Mouse (Mus musculus) lung, postnatal 25 days (tissue): ENCODE measurements around the gene Chn2.
A peak's percentile ranks its signal among the peaks of the same experiment; 100 is the strongest.
"Not testable (repeated sequence)": the region's sequence is repeated elsewhere in the genome, so short reads cannot be mapped to it uniquely, and the experiment has no call there.

Experiments
- DNase-seq: peaks from one replicate; pipeline ENCODE4 v3.0.0; 2022; ENCODE audit warnings: low spot score

Gene Chn2

DNA sequence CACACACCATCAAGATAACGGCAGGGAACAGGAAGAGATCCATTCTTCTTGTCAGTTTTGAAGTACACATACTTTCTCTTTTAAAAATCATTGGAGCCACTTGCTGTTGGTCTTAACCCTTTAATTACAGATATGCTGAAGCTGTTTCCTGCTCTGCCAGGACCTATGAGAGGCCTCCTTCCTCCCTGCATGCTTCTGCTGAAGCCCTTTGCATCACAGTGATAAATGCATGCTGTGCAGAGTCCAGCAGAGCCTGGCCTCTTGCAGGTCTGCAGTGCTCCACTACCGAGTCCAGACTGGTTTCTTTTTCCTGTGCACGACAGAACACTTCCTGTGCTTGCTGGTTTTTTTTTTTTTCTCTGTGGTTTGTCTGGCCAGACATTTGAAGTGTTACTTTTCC, 119.0 kb downstream of the Chn2 start:
- DNase-seq, result no peak

DNA sequence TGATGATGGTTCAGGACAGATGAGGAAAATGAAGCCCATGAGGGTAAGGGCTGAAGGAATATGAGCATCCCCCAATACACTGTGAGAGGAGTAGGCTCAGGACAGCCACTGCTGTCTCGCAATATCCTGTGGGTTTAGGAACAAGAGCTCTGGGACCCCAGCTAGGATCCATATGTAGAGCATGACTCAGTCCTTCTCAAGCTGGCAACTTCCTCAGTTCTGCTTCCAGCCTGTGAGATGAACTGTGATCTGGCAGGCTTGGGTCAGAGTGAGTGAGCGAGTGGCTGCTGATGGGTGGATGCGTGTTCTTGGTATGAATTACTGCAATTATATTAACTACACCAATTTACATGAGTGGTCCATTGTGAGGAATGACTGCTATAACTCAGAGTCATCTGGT, 121.3 kb downstream of the Chn2 start:
- DNase-seq, result no peak

GRCm38 (mm10) chr6:54161246-54161645, 121.9 kb downstream of the Chn2 start:
- DNase-seq, result no peak

- peak; percentile 30 for DNase-seq
Measured at GRCm38 (mm10) chr6:54162321-54162720, 123.0 kb downstream of the Chn2 start.

DNA sequence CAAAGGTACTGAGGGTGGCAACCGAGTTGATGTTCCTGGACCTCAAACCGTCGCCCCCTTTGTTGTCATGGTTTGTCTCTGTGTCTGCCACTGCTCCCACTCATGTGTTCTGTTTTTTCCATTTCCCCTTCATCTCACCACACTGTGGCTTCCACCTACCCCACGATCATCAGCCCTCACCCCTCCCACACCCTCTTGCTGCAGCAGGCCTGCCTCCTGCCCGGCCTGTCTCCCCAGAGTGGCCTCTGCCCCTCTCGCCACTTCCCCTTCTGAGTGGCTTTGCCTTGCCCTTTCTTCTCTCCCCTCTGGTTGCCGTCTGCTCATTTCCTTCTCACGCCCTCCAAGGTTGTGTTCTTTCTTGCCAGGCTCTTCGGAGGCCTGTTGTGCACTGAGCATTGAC, 123.4 kb downstream of the Chn2 start:
- DNase-seq, result peak; percentile 57

DNA sequence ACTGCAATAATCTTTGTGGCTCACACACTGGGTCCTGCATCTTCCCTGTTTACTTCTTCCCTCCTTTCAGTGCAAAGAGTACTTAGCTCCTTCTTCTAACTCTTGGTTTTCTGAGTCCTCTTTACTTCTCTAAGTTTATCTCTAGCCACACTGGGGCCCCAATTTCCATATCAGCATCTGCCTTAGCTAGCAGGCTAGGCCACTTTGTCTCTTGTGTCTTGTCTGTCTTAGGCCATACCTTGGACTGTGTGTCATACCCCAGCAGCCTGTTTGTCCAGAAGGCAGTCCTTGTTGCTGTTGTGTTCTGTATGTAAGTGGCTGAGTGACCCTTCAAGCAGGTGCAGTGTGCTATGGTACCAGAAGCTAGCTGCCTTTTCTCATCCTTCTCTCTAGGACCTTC, 124.3 kb downstream of the Chn2 start:
- DNase-seq, result no peak

DNA sequence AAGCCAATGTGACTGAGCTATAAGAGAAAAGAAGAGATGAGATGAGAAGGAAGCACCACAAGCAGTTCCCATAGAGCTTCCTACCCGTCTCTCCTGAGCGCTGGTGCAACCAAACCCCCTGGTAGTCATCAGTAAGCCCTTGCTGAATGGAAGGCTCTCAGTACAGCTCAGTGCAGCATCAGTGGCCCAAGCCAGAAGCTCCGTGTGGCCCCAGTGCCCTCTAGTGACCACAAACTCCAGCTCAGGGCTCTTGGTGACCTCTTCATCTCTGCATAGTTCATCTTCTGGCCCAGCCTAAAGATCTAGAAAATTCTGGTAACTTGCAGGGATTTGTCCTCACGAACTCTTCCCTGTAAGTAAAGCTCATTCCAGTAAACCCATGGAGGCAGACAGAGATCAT, 125.4 kb downstream of the Chn2 start:
- peak; percentile 59 for DNase-seq

- no peak for DNase-seq
Measured at GRCm38 (mm10) chr6:54165246-54165645, 125.9 kb downstream of the Chn2 start.

- no peak for DNase-seq
Measured at GRCm38 (mm10) chr6:54165863-54166262, 126.5 kb downstream of the Chn2 start.

GRCm38 (mm10) chr6:54166991-54167546, 127.7 kb downstream of the Chn2 start:
- DNase-seq, result no peak

DNA sequence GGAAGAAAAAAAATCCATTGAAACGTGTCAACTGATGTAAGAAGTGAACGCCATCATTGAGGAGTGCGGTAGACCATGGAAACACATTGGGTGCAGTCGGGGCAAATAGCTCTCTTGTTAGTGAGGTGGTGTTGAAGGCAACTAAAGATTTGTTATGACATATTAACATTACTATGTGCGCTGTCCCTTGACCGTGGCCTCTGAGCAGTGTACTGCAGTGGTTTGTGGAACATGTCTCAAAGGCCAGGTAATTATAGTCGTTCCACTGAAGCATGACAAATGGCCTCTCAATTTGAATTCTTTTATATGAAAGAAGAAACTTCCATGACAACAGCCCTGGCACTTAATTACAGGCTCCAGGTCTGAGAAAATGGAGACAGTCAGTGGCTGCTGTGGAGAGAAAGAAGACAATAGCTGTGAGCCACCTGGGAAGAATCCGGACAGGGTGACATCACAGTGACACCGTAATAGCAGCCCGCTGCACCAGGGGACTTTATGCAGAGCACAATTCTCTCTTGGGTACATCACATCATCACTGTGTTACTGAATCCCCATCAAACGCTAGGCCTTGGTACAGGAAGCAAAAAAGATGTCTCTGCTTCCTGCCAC, 131.0 kb downstream of the Chn2 start:
- no peak for DNase-seq

GRCm38 (mm10) chr6:54171385-54171784, 132.0 kb downstream of the Chn2 start:
- no peak for DNase-seq

DNA sequence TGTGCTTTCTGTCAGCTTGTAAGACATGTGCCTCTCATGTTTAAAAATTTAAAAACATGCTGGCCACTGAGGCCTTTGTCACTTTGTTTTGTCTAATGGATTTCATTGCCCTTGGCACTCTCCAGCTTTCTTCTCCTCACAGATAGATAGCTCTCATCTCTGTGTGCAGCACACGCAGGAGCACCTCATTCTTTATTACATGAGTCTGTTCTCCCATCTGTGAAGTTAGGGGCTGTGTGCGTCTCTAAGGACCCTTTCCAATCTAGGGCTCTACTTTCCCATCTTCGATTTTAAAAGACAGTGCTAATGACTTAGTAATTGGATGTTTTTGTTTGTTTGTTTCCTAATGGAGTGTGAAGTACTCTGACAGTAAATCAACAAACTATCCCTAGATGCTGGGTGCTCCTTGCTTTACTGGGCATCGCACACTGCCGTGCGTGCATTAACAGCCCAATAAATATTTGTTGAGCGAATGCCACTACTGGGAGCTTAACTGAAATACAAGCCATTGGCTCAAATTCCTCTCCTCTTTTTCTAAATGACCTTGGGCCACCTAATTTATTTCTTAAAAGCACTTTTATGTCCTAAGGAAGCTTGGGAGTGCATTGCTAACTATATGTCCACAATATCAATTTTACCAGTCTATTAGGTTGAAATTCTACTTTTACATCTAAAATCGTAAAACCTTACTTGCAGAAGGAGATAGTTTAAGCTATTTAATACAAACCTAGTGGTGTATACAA, 136.3 kb downstream of the Chn2 start:
- no peak for DNase-seq

- DNase-seq, result not testable (repeated sequence)
Measured at GRCm38 (mm10) chr6:54177081-54177480, 137.7 kb downstream of the Chn2 start.

GRCm38 (mm10) chr6:54179056-54179873, 139.9 kb downstream of the Chn2 start:
- peak; percentile 45 for DNase-seq

DNA sequence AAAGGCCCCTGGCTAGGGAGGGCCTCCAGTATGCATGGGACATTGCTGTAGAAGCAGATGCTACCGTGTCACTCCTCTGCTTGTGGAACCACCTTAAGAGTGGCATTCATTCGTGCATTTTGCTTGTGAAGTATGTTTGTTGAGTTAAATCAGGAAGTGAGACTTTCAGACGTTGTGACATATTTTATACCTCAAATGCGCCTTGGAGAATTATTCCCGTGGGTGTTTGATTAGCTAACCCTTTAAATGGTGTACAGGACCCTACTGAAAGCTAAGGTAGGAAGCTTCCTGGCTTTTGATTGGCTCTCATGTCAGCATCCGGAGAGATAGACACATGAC, 140.5 kb downstream of the Chn2 start:
- DNase-seq, result peak; percentile 12

DNA sequence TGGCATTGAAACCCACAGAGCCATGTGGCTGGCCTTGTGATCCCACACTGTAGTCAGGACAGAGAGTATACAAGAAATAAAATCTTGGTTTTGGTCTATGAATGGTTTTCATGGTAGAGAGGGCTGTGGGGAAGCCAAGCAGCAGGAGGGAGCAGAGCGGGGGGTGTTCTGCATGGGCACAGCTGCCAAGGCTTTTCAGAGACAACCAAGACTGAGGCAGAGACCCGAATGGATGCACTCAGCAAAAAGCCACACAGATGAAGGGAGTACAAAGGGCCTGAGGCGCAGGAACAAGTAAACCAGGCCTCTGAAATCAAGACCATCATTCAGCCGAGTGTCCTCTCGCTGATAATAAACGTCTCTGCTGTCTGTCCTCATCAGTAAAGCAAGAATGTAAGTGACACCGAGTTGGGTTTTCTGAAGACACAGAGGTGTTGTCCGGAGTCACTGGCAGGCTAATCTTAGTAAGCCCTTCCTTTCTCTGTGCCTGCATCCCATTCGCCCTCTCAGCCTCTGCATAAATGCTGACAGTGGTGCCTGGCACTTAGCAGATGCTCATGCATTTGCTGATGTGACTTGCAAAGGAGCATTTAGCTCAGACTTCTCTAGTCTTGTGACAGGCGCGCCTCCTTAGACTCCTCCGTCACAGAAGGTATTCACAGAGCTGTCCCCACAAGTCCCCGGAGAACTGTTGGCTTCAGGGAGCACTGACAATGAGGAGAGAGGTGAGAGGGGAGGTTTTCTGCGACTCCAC, 144.6 kb downstream of the Chn2 start:
- no peak for DNase-seq

GRCm38 (mm10) chr6:54193631-54194305, 154.4 kb downstream of the Chn2 start:
- no peak for DNase-seq

DNA sequence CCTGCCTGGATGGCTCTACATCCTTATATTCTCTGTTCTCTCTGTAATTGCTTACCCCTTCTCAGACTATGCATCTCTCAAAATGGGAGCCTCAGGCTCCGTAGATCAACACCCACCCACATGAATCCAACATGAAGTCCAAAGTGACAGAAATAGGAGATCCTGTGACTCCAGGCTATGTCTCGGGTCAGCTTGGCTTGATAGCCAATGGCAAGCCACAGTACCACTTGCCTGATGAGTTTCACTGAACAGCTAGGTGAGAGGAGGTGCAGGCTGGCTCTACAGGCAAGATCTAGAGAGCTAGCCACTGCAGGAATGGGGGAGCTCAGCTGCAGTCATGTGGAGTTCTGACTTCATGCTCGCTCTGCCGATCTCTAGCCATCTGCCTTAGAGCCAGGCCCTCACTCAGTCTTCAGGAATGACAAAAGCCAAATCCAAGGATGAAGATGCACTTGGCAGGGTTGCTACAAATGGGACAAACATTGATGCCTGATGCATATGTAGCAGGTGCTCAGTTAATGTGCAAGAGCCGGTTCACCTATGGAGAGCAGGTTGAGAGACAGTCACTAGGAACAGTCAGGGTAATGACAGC, 158.6 kb downstream of the Chn2 start:
- DNase-seq, result no peak

DNA sequence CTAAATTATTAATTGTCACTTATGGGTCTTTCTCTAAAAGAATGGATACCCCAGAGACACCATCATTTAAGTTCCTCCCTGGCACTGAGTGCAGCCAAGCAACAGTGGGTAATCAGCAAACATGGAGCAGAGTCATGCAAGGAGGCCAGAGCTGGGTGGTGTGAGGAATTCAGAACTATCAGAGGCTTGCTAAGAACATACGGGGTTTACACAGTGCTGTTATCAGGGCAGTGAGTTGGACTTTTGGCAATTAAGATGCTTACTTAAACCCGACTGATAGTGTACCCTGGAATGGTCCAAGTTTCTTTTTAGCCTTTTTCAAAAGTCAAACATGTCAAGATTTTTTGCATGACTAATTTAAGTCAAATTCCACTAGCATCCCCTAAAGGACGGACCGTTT, 160.2 kb downstream of the Chn2 start:
- no peak for DNase-seq
